Mouse (Mus musculus) cerebellum, adult 11-12 months (tissue): Measurements from ENCODE around the gene Mpeg1.

Experiments used
- DNase-seq: peaks from one replicate; pipeline ENCODE4 v3.0.0; 2022

Mpeg1 gene

GRCm38 (mm10) chr19:12460282-12461249 lies at the start of gene Mpeg1:
TSS of gene Mpeg1 (plus strand) at chr19:12460779.
- DNase-seq = no peak

DNA sequence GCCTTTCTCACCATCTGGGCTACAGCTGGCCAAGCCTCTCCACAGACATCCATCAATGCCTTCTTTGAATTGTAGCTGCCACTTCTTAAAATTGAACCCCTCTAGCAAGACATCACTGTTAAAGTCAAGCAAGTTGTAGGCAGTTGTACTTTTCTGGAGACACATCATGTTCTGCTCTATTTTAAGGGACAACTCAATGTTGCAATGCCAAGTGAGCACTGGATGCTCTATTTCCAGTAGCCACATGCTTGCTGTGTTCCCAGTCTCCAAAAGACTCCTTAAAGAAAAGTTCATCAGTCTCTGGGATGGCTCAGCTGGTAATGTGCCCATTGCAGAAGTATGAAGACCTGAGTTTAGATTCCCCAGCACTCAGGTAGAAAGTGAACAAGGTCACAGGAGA lies 46.8 kb upstream of the Mpeg1 start:
- DNase-seq = no peak

GRCm38 (mm10) chr19:12417361-12417760 lies 43.2 kb upstream of the Mpeg1 start, which contains the start of gene Olfr1441:
TSS of gene Olfr1441 (plus strand) at chr19:12417433.
- no peak for DNase-seq

DNA sequence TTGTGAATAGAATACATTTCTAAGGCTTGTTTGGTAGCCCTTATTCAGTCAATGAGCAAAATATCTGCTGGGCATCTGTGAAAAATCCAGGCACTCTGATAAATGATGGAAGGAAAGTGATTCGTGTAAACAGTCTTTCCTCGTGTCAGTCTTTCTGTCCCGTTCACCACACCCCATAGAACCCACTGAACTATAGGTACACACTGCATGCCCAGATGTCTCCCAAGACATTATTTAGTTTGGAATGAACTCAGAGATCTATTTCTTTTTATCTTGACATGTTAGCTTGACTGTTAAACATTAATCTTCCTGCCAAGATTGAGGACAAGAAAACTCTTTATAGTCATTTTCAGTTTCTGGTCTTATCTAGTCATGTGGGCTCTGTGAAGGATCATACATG lies 42.3 kb upstream of the Mpeg1 start:
- no peak for DNase-seq

DNA sequence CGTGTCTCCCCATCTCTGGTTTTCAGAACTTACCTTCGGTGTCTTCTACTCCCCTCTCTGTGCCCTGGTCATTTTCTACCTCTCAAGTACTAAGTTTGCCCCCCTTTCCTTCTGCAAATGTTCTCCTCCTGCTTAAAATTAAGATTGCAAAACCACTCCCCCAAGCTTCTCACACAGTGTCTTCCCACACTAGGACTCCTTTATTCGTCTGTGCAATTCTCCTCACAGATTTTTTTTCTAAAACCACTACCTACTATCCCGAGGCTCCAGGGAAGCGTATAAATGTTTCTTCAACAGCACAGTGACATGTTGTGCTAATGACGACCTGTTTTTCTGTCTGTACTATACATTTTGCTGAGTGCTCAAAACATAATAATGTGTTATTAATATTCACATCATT lies 40.0 kb upstream of the Mpeg1 start:
- no peak for DNase-seq

GRCm38 (mm10) chr19:12421680-12422079 lies 38.9 kb upstream of the Mpeg1 start:
- no peak for DNase-seq

GRCm38 (mm10) chr19:12427101-12427500 lies 33.5 kb upstream of the Mpeg1 start:
- DNase-seq = no peak

DNA sequence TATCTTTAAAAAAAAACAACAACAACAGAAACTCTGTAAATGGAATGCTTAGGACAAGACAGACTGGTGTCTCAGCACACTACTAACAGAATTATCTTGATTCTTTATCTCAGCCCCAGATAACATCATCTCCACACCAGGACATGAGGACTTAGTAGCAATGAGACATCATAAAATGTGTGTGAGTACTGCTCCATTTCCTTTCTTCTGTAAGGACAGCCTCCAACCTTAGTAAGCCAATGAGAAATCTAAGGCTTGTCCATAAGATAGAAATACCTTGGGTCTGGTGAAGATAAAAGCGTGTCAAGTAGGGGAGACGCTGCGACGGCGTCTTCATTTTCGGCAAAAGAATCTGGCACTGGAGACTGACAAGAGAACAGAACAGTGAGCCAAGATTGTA lies 33.0 kb upstream of the Mpeg1 start, which contains the start of gene Pfpl:
Gene Pfpl (plus strand): TSS at position 301 of the 400 bp plus-strand sequence.
- DNase-seq = no peak

GRCm38 (mm10) chr19:12433033-12433432 lies 27.5 kb upstream of the Mpeg1 start:
- DNase-seq = peak; percentile 6

DNA sequence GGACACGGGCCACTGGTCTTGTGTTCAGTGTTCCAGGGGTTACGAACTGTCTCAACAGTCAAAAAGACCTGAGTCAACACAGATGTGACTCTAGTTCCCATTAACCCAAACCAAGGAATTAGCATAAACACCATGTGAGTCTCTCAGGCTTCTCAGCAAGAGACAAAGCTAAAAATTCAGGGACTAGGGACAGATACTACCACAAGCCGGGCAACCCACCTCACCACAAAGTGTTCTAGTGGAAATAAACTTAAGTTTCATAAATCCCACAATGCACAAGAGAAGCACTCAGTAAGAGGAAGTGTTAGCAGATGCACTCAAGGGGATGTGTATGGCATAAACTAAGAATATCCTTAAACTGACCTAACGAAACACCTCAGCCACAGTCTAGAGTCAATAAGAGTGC lies 25.6 kb upstream of the Mpeg1 start:
- DNase-seq = no peak

GRCm38 (mm10) chr19:12435750-12436524 lies 24.6 kb upstream of the Mpeg1 start:
- DNase-seq = no peak

DNA sequence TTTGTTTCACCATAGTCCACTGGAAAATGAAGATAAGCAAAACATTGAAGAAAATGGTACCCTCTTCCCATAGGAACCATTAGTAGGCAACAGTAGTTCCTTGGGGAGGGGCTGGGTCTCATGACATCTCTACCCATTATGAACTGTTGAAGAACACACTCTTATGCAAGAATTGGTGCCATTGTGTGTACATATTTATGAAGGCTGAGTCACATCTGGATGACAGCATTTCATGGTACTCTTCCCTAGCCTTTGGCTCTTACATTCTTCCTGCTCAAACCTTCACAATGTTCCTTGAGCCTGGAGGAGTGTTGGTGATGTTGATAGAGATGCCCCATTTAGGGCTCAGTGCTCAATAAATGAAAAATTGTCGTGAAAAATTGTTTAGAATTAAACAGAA lies 21.0 kb upstream of the Mpeg1 start:
- no peak for DNase-seq

- DNase-seq = no peak
These were observed 20.4 kb upstream of the Mpeg1 start for GRCm38 (mm10) chr19:12440103-12440725.

DNA sequence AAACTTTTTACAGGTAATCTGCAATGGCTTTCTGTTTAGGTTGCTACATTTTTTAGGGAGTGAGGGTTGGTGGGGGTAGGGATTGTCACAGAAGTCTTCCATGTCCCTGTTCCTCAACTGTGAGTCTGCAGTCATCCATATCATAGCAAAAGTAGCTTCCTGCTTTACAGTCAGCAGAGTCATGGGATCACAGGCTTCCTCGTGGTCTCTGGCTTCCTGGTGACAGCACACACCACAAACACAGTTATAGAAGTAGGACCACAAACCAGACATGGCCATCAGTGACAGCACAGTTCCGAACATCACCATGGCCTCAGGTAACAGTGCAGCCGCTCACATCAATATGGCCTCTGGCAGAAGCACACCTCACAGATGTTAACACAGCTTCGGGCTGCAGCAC lies 18.0 kb upstream of the Mpeg1 start:
- no peak for DNase-seq

GRCm38 (mm10) chr19:12445014-12445413 lies 15.6 kb upstream of the Mpeg1 start:
- DNase-seq = no peak

- no peak for DNase-seq
These were observed 3.0 kb upstream of the Mpeg1 start for GRCm38 (mm10) chr19:12457401-12458066.

DNA sequence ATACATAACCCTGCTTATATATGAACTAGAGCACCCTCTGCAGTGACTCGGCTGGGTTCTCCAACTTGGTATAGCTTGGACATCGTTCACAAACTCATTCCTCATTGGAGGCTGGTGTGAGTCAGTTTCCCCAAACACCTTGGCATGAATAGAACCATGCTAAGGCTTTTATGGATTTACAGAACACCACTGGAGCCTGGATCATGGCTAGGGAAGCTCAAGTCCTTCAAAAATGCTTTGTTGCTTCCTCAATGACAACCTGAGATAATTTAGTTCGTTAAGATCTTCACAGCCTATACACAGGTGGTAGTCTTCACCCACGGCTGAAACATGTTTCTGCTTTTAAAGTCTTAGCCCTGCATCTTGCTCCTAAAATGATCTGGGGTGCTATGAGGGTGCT lies 1.1 kb upstream of the Mpeg1 start:
- DNase-seq = no peak

DNA sequence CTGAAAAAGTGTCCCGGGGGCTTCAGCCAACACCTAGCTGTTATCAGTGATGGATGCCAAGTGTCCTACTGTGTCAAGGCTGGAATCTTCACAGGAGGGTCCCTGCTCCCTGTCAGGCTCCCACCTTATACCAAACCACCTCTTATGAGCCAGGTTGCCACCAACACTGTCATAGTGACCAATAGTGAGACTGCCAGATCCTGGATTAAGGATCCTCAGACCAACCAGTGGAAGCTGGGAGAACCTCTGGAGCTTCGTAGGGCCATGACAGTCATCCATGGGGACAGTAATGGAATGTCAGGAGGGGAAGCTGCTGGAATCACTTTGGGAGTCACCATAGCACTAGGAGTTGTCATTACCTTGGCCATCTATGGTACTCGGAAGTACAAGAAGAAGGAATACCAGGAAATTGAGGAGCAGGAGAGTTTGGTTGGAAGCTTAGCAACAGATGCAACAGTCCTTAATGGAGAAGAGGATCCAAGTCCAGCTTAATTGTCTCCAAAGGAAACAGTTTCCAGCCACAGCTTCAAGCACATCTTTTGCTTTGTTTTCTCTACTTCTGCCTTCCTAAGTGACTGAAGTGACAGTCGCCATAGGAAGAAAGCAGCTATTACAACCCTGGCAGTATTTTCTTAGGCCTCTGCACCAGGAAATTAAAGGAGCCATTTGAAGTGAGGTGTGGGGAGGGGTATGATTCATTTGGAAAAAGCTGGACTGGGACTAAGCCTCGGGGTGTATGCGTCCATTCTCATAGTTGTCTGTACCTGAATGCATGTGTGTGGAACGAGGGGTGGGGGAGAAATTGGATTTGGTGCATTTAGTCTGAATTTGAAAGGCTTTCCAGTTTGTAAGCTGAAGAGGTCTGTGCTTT lies 2.5 kb downstream of the Mpeg1 start:
- DNase-seq = no peak

DNA sequence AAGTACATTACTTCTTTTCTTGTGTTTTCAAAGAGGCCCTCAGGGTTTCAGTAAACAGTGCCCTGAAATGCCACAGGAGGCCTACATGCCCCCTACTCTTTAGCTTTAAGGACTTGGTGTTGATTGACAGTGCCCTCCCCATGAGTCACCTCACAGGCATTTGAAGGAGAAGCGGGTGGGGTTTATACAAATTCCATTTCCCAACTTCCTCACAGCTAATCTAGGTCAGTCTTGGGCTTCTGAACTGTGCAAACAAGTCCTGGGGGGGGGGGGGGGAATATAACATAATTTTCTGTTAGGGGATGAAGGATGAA lies 3.1 kb downstream of the Mpeg1 start:
- DNase-seq = no peak

- no peak for DNase-seq
These were observed 3.5 kb downstream of the Mpeg1 start for GRCm38 (mm10) chr19:12464127-12464526.

GRCm38 (mm10) chr19:12464674-12465073 lies 4.1 kb downstream of the Mpeg1 start:
- no peak for DNase-seq
